Mouse (Mus musculus) c-Kit-positive CD71-positive TER-119-negative erythroid progenitor cells, embryonic 14.5 days (primary cell): ENCODE data around the gene Hnrnpc.
A peak's percentile ranks its signal among the peaks of the same experiment; 100 is the strongest.
"Not testable (repeated sequence)": the region's sequence is repeated elsewhere in the genome, so short reads cannot be mapped to it uniquely, and the experiment has no call there.

Experiments used
- DNase-seq: peaks from one replicate; pipeline ENCODE4 v3.0.0-alpha.2; 2013; ENCODE audit warnings: low read depth

Gene Hnrnpc

DNA sequence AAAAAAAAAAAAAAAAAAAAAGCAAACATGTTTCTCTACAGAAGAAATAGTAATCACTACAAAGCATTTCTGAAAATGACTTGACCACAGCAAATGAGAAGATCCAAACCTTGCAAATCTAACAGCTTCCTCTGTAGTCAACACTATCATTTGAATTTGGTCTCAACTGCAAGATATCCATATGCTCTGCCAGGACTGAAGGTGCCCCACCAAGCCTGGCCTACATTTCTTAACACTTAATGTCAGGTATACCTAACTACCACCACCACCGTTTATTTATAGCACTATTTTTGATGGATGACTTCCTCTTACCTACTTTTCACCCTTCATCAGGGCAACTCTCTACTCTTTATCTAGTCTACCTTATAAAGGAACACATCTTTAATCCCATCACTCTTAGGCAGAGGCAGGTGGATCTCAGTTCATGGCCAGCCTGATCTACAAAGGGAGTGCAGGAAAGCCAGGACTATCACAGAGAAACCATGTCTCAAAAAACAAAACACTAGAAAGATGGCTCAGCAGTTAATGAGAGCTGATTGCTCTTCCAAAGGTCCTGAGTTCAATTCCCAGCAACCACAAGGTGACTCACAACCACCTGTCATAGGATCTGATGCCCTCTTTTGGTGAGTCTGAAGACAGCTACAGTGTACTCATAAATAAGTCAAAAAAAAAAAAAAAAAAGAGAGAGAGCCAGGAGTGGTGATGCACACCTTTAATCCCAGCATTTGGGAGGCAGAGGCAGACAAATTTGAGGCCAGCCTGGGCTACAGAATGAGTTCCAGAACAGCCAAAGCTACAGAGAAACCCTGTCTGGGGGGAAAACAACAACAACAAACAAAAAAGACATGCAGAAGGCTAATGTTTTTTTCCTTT lies 2.3 kb downstream of the Hnrnpc start:
- DNase-seq: no peak

- DNase-seq: no peak
Measured at GRCm38 (mm10) chr14:52100170-52100960, 3.5 kb downstream of the Hnrnpc start.

GRCm38 (mm10) chr14:52099563-52099962 lies 4.3 kb downstream of the Hnrnpc start:
- DNase-seq: no peak

GRCm38 (mm10) chr14:52098387-52098786 lies 5.4 kb downstream of the Hnrnpc start:
- not testable (repeated sequence) for DNase-seq

DNA sequence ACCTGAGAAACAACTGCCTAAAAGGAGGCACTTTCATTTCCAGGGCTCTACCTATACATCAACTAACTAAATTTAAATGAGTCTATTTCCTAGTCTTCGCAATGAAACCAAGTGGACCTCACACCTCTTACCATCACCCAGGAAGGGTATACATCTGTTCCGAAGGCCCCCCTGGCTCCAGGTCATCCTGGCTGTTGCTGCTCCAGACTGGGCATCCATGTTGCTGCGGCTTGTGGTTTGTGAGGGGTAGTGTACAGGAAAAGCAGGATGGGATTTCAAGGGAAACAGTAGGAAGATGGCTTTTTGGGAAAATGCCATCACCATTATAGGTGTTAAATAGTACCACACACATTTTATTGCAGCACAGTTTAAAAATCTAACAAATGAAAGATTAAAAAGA lies 6.6 kb downstream of the Hnrnpc start:
- DNase-seq: not testable (repeated sequence)

DNA sequence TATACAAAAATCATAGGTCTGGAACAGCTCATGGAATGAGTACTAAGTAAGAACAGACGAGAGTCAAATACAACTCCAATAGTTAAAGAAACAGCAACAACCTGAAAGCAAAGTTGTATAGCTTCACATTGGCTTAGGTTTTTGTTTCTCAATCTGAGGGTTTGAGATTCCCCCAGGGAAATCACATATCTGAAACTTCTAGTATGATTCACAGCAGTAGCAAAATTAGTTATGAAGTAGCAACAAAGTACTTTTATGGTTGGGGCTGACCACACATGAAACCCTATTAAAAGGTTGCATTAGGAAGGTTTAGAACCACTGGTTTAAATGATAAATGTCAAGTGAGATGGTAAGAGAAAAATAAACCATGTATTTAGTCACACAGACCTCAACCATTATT lies 9.3 kb downstream of the Hnrnpc start:
- no peak for DNase-seq

GRCm38 (mm10) chr14:52083083-52083482 lies 20.7 kb downstream of the Hnrnpc start:
- no peak for DNase-seq

DNA sequence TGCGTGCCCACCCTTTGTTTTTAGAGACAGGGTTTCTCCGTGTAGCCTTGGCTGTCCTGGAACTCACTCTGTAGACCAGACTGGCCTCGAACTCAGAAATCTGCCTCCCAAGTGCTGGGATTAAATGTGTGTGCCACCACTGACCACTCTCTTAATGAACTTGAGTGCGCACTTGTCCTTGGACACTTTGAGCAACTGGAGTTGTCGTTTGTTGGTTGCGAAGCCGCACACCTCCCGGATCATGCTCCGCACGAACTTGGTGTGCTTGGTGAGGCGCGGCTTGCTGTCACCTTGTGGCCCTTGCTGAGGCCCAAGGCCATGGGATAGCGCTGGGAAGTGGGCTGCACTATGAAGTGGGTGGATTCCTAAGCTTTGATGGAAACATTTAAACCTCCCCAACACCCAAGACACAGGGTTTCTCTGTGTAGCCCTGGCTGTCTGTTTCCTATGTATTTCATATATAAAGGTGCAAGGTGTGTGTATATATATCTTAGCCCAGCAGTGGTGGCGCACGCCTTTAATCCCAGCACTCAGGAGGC lies 32.2 kb downstream of the Hnrnpc start:
- no peak for DNase-seq

DNA sequence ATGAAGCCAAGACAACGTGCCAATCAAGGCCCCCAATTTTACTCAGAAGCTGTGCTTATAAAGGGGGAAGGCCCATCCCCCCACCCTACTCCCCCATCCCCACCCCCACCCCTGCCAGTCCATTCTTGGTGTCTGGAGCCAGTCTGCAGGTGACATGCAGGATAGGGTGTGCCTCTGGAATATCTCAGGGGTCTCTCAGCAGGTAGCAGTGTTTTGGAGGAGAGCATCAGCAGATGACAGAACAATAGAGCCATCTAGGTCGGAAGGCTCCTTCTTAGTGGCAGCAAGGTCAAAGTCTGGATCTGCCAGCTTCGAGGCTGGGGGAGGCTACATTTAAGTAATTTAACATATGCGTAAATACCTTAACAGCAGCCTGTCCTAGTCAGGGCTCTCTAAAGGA lies 37.7 kb downstream of the Hnrnpc start:
- DNase-seq: no peak

- DNase-seq: no peak
Measured at GRCm38 (mm10) chr14:52061798-52062197, 42.0 kb downstream of the Hnrnpc start.

DNA sequence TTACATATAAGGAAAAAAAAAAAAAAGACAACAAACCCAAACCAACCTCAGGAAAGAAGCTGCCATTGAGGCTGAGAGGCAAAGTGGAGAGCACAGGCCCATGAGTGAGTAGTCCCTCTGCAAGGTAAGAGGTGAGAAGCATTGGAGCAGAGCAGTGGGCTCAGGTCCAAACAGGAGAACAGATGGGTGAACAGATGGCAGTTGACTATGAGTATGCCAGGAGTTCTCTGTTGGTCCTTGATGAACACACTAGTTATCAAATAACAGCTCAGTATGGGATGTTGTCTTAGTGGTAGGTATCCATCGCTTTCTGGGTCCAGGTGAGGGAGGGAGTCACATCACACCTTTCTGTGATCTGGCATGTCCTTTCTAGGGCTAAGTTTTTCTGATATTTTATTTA lies 43.0 kb downstream of the Hnrnpc start:
- no peak for DNase-seq

DNA sequence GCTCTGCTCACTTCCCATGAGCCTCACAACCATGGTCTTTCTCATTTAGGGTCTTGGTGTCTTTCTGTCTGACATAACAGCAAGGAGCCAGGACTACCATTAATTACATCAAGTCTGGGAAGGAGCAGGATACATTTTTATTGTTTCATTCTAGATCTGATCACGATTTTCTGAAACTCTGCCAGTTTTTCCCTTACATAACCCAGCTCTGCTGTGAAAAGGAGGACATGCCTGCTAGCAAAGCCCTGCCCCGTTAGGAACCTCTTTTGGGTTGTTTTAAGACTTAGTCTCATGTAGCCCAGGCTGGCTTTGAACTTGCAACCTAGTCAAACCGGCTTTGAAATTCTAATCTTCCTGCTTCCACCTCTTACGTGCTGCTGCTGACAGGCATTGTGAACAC lies 43.8 kb downstream of the Hnrnpc start:
- DNase-seq: no peak

DNA sequence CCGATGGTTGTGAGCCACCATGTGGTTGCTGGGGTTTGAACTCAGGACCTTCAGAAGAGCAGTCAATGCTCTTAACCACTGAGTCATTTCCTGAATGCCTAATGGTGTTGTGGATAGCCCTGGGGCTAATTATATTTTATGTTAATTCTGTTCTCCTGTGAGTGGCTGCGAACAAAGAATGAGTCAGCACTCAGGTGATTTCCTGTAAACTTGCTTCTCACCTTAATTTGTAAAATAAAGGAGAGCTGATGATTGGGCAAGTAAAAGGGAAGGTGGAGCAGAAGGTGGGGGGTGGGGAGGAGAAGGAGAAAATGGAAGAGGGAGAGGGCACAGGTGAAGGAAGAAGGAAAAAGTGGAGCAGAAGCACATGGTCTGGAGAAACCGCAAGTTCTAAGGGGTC lies 51.1 kb downstream of the Hnrnpc start:
- DNase-seq: not testable (repeated sequence)

DNA sequence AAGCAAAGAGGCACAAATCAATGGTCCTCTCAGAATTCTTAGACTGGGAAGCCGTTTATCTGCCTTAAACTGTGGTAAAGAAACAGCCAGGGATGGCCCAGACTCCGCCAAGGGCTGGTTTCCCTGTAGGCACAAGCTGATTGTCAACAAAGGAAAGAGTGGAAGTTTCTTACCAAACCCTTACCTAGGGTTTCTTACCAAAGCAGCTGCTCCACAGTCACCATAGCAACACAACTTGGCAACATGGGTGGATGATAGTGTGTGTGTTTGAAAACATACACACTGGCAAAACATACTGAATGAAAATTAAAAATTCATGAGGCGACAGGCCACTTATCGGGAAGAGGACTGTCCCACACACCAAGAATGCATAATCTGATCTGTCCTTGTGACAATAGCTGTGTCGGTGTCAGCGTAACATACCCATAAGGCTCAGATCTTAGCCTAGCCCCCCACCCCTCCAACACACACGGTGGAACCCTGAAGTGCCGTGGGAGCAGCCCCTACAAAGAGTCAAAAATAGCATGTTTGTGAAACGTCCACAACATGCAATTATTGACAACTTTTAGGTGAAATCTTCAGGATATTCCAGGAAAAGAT lies 57.8 kb downstream of the Hnrnpc start:
- no peak for DNase-seq

DNA sequence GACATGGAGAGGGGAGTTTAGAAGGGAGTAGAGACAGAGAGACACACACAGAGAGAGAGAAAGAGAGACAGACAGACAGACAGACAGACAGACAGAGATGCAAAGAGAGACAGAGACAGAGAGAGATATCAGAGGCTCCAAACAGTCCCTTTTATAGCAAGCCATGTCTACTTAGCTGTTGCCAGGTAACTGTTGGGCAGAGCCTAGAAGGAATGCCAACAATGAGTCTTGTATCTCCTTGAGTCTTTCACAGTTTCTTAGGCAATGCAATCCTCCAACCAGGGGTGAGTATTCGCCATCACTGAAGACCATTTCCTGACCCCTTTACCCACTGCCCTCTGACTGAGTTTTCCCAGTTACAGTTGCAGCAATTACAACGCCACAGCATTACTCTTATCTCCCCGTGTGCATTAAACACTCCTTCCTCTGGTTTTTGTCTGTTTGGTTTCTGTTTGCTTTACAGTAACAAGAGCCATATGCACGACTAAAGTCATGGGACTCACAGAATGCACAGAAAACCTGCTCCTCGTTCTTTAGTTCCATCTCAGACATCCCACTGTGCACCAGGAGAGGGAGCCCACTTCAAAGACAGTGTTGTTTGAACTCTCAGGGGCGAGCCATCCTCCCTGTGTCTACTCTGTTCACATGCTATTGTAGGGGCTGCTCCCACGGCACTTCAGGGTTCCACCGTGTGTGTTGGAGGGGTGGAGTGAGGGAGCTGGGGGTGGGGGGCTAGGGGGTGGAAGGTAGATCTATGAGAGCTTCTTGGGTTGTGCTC lies 58.7 kb downstream of the Hnrnpc start:
- DNase-seq: peak; percentile 29

GRCm38 (mm10) chr14:52043446-52043845 lies 60.4 kb downstream of the Hnrnpc start:
- DNase-seq: no peak

DNA sequence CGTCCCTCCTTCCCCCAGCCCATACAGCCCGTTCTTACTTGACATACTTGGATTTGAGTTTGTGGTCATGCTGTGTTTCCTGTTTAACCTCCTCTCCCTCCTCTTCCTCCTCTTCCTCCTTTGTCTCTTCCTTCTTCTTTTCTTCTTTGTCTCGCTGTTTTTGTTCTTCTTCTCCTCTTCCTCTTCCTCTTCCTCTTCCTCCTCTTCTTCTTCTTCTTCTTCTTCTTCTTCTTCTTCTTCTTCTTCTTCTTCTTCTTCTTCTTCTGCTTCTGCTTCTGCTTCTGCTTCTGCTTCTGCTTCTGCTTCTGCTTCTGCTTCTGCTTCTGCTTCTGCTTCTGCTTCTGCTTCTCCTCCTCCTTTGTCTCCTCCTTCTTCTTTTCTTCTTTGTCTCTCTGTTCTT lies 61.5 kb downstream of the Hnrnpc start, which contains the start of gene Olfr221:
Gene Olfr221 (minus strand): TSS at position 101 of the 400 bp plus-strand sequence.
- DNase-seq: not testable (repeated sequence)

DNA sequence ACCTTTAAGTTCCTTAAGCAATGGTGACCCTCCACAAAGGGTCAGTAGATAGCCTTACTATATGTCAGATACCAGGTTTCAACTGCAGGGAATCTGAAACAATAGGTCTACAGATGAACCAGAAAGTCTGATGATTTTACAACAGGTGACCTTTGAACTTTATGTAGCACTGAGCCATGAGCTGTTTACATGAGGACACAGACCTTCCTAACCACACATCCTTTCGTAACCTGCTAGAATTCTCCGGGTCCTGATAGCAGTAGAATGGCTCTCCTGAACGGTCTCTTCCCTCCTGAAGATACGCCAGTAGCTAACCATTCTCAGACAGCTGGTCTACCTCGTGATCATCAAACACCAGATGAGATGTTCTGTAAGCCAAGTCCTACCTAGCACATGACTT lies 64.5 kb downstream of the Hnrnpc start:
- no peak for DNase-seq

DNA sequence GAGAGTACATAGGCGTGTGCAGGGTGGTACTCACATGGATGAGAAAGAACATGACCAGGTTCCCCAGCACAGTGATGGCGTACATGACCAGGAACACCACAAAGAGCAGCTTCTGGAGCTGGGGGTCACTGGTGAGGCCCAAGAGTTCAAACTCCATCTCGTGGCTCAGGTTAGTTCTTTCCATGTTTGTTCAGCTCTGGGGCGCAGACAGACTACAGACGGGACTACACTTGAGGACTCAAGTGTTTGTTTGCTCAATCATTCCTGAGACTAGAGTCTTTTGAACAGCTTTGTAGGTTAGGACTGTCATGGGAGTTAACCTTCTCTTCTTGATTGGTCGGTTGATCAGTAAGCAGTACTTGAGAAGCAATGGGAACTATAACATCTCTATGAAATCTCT lies 67.9 kb downstream of the Hnrnpc start:
- DNase-seq: no peak

DNA sequence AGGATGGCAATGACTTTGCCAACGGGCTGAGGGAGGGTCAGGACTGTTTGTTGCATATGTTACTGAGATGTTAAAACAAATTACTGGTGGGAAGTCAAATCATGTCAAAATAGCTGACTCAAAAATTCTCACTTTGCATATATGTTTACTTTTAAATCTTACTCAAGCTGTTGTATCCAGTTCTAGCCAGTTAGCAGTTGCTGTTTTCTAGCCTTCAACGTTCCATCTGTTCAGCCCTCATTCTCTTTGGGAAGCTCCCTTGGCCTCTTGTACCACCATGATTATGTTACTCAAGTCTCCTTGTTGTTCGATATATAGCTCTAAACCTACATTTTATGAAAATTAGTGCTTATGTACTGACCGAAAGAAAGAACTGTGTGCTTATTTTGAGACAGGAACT lies 77.5 kb downstream of the Hnrnpc start:
- no peak for DNase-seq

DNA sequence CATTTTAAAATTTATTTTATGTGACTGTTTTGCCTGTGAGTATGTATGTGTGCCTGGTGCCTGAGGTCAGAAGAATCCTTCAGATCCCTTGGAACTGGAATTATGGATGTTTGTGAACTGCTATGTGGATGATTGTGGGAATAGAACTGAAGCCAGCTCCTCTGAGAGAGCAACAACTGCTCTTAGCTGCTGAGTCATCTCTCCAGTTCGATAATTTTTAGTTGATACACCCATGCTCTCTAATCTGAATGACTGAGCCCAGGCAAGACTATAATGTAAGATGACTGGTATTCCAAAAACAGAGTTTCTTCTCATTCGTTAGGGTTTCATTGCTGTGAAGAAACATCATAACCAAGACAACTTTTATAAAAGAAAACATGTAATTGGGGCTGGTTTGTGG lies 79.7 kb downstream of the Hnrnpc start:
- DNase-seq: no peak
